Mouse (Mus musculus): Measurements from ENCODE around the gene Tmppe. TPM values are rescaled to one million over a fixed set of nuclear protein-coding genes. Genes with fewer than 3 reads are reported as not detected.
"Not testable (repeated sequence)": the region's sequence is repeated elsewhere in the genome, so short reads cannot be mapped to it uniquely, and the experiment has no call there.

The Tmppe gene
- total RNA-seq (2021) = 10 to 100 TPM in 1 of 2 experiments, 1 to 10 TPM in 1; 10.0 to 10.6 TPM

- peak; percentile 76 to 77 for DNase-seq
Measured at GRCm38 (mm10) chr9:114400949-114401684, at the start of gene Tmppe, which contains the start of gene Glb1. Gene Tmppe, plus strand, starts transcription at chr9:114401105. Gene Glb1, plus strand, starts transcription at chr9:114401076.

- DNase-seq = peak; percentile 77 to 81
Measured at GRCm38 (mm10) chr9:114367783-114368470, 33.0 kb upstream of the Tmppe start.

GRCm38 (mm10) chr9:114368471-114368858, 32.4 kb upstream of the Tmppe start:
- DNase-seq = no peak

- DNase-seq = not testable (repeated sequence)
Measured at GRCm38 (mm10) chr9:114369389-114369788, 31.5 kb upstream of the Tmppe start.

GRCm38 (mm10) chr9:114371717-114372116, 29.2 kb upstream of the Tmppe start:
- not testable (repeated sequence) for DNase-seq

- DNase-seq = no peak
Measured at GRCm38 (mm10) chr9:114375276-114375962, 25.5 kb upstream of the Tmppe start.

GRCm38 (mm10) chr9:114377168-114377567, 23.7 kb upstream of the Tmppe start:
- DNase-seq = no peak

- no peak for DNase-seq
Measured at GRCm38 (mm10) chr9:114379871-114380270, 21.0 kb upstream of the Tmppe start.

- no peak for DNase-seq
Measured at GRCm38 (mm10) chr9:114380881-114381733, 19.8 kb upstream of the Tmppe start.

- no peak for DNase-seq
Measured at GRCm38 (mm10) chr9:114382936-114383710, 17.8 kb upstream of the Tmppe start.

- DNase-seq = no peak
Measured at GRCm38 (mm10) chr9:114384691-114385090, 16.2 kb upstream of the Tmppe start.

- DNase-seq = no peak
Measured at GRCm38 (mm10) chr9:114385160-114385559, 15.7 kb upstream of the Tmppe start.

GRCm38 (mm10) chr9:114387086-114387485, 13.8 kb upstream of the Tmppe start:
- DNase-seq = no peak

GRCm38 (mm10) chr9:114388288-114388687, 12.6 kb upstream of the Tmppe start:
- no peak for DNase-seq

GRCm38 (mm10) chr9:114388701-114389370, 12.1 kb upstream of the Tmppe start:
- no peak for DNase-seq

GRCm38 (mm10) chr9:114389371-114389904, 11.5 kb upstream of the Tmppe start:
- no peak for DNase-seq

- peak; percentile 34 to 36 for DNase-seq
Measured at GRCm38 (mm10) chr9:114389905-114390748, 10.8 kb upstream of the Tmppe start, which contains the start of gene Crtap. Gene Crtap, minus strand, starts transcription at chr9:114390675.

GRCm38 (mm10) chr9:114390749-114391075, 10.2 kb upstream of the Tmppe start:
- DNase-seq = no peak

- DNase-seq = not testable (repeated sequence)
Measured at GRCm38 (mm10) chr9:114394136-114394535, 6.8 kb upstream of the Tmppe start.

- DNase-seq = no peak
Measured at GRCm38 (mm10) chr9:114394677-114395076, 6.2 kb upstream of the Tmppe start.

Measured in layer of hippocampus, postnatal 36 days (tissue).